Mouse (Mus musculus) myocyte (in vitro differentiated cells): ENCODE results near the gene Mgat4d. TPM values are rescaled to one million over a fixed set of nuclear protein-coding genes. Genes with fewer than 3 reads are reported as not detected.
"Not testable (repeated sequence)": the region's sequence is repeated elsewhere in the genome, so short reads cannot be mapped to it uniquely, and the experiment has no call there.

ENCODE experiments used
- H3K27me3 ChIP-seq: one replicate; pipeline ENCODE4 v1.6.1; 2011; ENCODE audit not compliant: control insufficient read depth, insufficient read depth, insufficient read length
- H3K36me3 ChIP-seq: one replicate; pipeline ENCODE4 v1.6.1; 2011; ENCODE audit not compliant: control insufficient read depth, insufficient read depth
- H3K4me2 ChIP-seq: one replicate; pipeline ENCODE4 v1.6.1; 2011; ENCODE audit warnings: low read depth, control low read depth
- H3K4me3 ChIP-seq: one replicate; pipeline ENCODE4 v1.5.1; 2011; ENCODE audit warnings: mild to moderate bottlenecking, control low read depth, moderate library complexity
- H3K79me2 ChIP-seq: one replicate; pipeline ENCODE4 v1.6.1; 2011; ENCODE audit not compliant: control insufficient read depth, insufficient read depth
- H3ac ChIP-seq: one replicate; pipeline ENCODE4 v1.6.1; 2011; ENCODE audit not compliant: control insufficient read depth, insufficient read length
- CEBPB ChIP-seq: IDR thresholded peaks from 2 replicates; pipeline ENCODE4 v1.6.1; 2011; ENCODE audit warnings: mild to moderate bottlenecking, moderate library complexity; ENCODE audit not compliant: poor library complexity, insufficient read depth, severe bottlenecking
- E2F4 ChIP-seq: IDR thresholded peaks from one replicate; pipeline ENCODE4 v1.6.1; 2011; ENCODE audit warnings: mild to moderate bottlenecking, control low read depth, moderate library complexity; ENCODE audit not compliant: insufficient read depth
- MAX ChIP-seq: IDR thresholded peaks from one replicate; pipeline ENCODE4 v1.6.1; 2011; ENCODE audit warnings: low read depth, mild to moderate bottlenecking, control low read depth
- MYOD1 ChIP-seq, 3 experiments: IDR thresholded peaks; one replicate each; pipeline ENCODE4 v1.6.1; 2011; ENCODE audit warnings: control low read depth in 2 of 3, low read depth in 2 of 3, mild to moderate bottlenecking in 2 of 3, moderate library complexity in 1 of 3; ENCODE audit not compliant: insufficient read length in 2 of 3, control insufficient read depth in 1 of 3
- MYOG ChIP-seq, 3 experiments: IDR thresholded peaks; one replicate each; pipeline ENCODE4 v1.6.1; 2011; ENCODE audit warnings: control low read depth in 2 of 3, low read depth in 2 of 3, mild to moderate bottlenecking in 2 of 3; ENCODE audit not compliant: insufficient read length in 2 of 3, control insufficient read depth in 1 of 3, insufficient read depth in 1 of 3
- POLR2A ChIP-seq: IDR thresholded peaks from one replicate; pipeline ENCODE4 v1.6.1; 2011; ENCODE audit warnings: low read depth, mild to moderate bottlenecking, control low read depth, moderate library complexity; ENCODE audit not compliant: insufficient read length
- POLR2AphosphoS2 ChIP-seq: IDR thresholded peaks from one replicate; pipeline ENCODE4 v1.6.1; 2011; ENCODE audit warnings: low read depth, control low read depth; ENCODE audit not compliant: insufficient read length
- REST ChIP-seq: IDR thresholded peaks from one replicate; pipeline ENCODE4 v1.6.1; 2011; ENCODE audit warnings: mild to moderate bottlenecking, control low read depth, moderate library complexity; ENCODE audit not compliant: insufficient read depth, insufficient read length
- SRF ChIP-seq: IDR thresholded peaks from one replicate; pipeline ENCODE4 v1.6.1; 2011; ENCODE audit warnings: low read depth; ENCODE audit not compliant: control insufficient read depth, insufficient read length
- TCF12 ChIP-seq: IDR thresholded peaks from one replicate; pipeline ENCODE4 v1.6.1; 2011; ENCODE audit warnings: mild to moderate bottlenecking, control low read depth; ENCODE audit not compliant: poor library complexity, insufficient read depth, severe bottlenecking
- TCF3 ChIP-seq: IDR thresholded peaks from one replicate; pipeline ENCODE4 v1.6.1; 2011; ENCODE audit warnings: low read depth, control low read depth; ENCODE audit not compliant: insufficient read length
- USF1 ChIP-seq: IDR thresholded peaks from one replicate; pipeline ENCODE4 v1.6.1; 2011; ENCODE audit warnings: low read depth, mild to moderate bottlenecking, control low read depth, moderate library complexity
- polyA plus RNA-seq: library from polyadenylated mRNA; unstranded; fragments of >200 nt; fragmentation: generic; extraction: Trizol; gene quantifications from one replicate; pipeline ENCODE4 v1.2.1, GENCODE M21; 2012; ENCODE audit warnings: missing spikeins

The Mgat4d gene
- polyA plus RNA-seq, 1 experiment: not detected

DNA sequence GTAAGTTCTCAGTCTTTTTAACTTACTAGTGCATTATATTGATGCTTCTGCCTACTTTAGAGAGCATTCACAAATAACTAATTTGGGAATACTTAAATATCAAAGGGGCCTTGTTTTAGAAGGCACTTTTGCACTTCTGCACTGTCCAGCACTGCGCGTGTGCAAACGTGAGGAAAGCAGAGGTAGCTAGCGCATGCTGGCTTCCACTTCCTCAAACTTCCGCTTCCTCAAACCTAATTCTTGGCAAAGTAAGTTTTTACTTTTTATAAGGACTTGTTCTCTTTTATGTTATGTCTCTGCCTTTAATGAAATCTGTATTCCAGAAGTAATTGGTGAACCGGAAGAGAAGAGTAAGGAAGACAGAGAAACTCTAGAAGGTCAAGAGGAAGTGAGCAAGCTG lies 76.9 kb downstream of the Mgat4d start:
- no peak overlapping the region for H3K4me3 ChIP-seq
- TF ChIP-seq MYOG (IDR thresholded peaks at IDR 0.05; ENCODE audit: control insufficient read depth in 1 of 3, insufficient read depth in 1 of 3, insufficient read length in 2 of 3, low read depth in 2 of 3) (no peak), TCF12 (no peak), E2F4 (no peak), TCF3 (no peak), USF1 (no peak), MAX (no peak), SRF (no peak), MYOD1 (IDR thresholded peaks at IDR 0.05; ENCODE audit: control insufficient read depth in 1 of 3, insufficient read length in 2 of 3, low read depth in 2 of 3) (no peak), REST (no peak), CEBPB (no peak)
- H3K79me2 ChIP-seq: no peaks in the 10 kb centered on the region
- H3K36me3 ChIP-seq: no peaks in the 10 kb centered on the region
- no peak overlapping the region for H3ac ChIP-seq
- H3K27me3 ChIP-seq: peaks cover 6% of the 10 kb centered on the region
- H3K4me2 ChIP-seq: no peak overlapping the region

DNA sequence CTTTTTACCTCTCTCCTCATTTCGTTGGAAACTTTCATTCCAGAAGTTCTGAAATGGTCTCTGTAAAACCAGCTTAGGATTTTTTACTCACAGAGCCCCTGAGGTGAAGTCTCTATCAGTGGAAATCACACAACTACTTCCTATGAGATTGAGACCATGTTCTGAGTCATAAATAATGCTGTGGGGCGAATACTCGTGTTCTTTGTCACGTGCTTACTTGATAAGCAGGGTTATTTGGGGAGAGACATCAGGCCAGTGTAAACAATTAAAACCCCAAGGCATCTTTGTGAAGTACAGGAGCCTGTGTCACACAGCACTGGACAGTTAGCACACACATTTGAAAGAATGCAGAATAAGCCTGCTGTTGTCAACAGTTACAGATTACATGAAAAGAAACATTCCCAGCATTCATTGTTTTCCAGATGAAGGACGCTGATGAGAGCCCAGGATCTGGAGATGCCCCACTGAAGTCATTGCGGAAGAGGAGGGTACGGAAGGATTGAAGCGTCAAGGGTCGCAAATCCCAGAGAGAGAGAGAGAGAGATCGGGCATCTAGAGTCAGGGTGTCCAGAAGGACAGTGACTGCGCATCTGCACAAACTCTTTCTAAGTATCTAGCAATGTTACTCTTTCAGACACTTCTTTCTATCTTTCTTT lies 78.0 kb downstream of the Mgat4d start:
- no peak for TF ChIP-seq TCF3
- no peak for TF ChIP-seq E2F4
- no peak for TF ChIP-seq MYOG (IDR thresholded peaks at IDR 0.05; ENCODE audit: control insufficient read depth in 1 of 3, insufficient read depth in 1 of 3, insufficient read length in 2 of 3, low read depth in 2 of 3)
- TF ChIP-seq MYOD1 (IDR thresholded peaks at IDR 0.05; ENCODE audit: control insufficient read depth in 1 of 3, insufficient read length in 2 of 3, low read depth in 2 of 3): no peak
- no peak for TF ChIP-seq CEBPB
- TF ChIP-seq MAX: no peak
- no peak for TF ChIP-seq REST
- no peak for TF ChIP-seq TCF12
- TF ChIP-seq USF1: no peak
- no peak for TF ChIP-seq POLR2A
- TF ChIP-seq POLR2AphosphoS2: no peak
- TF ChIP-seq SRF: no peak
- Histone ChIP-seq H3K4me3 (no peak overlapping the region), H3K27me3 (peaks cover 6% of the 10 kb centered on the region), H3ac (no peak overlapping the region), H3K4me2 (no peak overlapping the region), H3K79me2 (no peaks in the 10 kb centered on the region), H3K36me3 (no peaks in the 10 kb centered on the region)

DNA sequence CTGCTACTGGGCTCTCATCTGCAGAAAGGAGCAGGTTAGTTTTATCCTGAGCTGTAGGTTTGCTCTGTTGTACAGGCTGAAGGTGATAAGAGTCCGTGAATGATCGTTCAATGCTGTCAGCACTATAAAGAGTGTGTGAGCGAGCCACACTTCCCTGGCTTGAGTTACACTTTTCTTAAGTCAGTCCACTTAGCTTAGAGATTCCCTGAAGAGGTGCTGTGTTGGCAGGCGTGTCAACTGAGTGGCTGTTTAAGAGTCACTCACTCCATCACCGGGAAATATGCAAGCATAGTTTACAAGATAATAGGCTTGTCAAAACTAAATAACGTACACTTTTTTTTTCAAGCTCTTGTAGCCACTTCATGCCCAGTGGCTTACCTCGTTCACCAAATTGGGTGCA lies 78.7 kb downstream of the Mgat4d start:
- TF ChIP-seq SRF (no peak), TCF12 (no peak), POLR2AphosphoS2 (no peak), MYOG (IDR thresholded peaks at IDR 0.05; ENCODE audit: control insufficient read depth in 1 of 3, insufficient read depth in 1 of 3, insufficient read length in 2 of 3, low read depth in 2 of 3) (no peak), E2F4 (no peak), MYOD1 (IDR thresholded peaks at IDR 0.05; ENCODE audit: control insufficient read depth in 1 of 3, insufficient read length in 2 of 3, low read depth in 2 of 3) (no peak)
- Histone ChIP-seq H3K4me3 (no peak overlapping the region), H3K27me3 (peaks cover 6% of the 10 kb centered on the region), H3K79me2 (no peaks in the 10 kb centered on the region), H3ac (no peak overlapping the region), H3K36me3 (no peaks in the 10 kb centered on the region), H3K4me2 (no peak overlapping the region)

DNA sequence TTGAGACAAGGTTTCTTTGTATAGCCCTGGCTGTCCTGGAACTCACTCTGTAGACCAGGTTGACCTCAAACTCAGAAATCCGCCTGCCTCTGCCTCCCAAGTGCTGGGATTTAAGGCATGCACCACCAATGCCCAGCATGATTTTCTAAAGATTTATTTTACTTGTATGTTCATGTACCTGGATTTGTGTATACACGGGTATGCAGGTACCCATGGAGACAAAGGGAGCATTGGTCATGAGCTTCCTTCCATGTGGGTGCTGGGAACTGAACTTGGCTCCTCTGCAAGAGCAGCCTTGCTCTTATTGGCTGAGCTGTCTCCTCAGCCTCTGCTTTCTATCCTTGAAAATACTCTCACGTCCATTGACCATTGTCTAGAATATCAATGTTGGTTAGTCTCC lies 80.3 kb downstream of the Mgat4d start:
- not testable (repeated sequence) for H3K36me3 ChIP-seq, H3ac ChIP-seq, H3K4me2 ChIP-seq, H3K4me3 ChIP-seq, H3K79me2 ChIP-seq, H3K27me3 ChIP-seq

GRCm38 (mm10) chr8:83429071-83429524 lies 80.8 kb downstream of the Mgat4d start:
- no peaks in the 10 kb centered on the region for H3K79me2 ChIP-seq
- no peak overlapping the region for H3ac ChIP-seq
- TF ChIP-seq SRF: no peak
- no peak for TF ChIP-seq MYOD1 (IDR thresholded peaks at IDR 0.05; ENCODE audit: control insufficient read depth in 1 of 3, insufficient read length in 2 of 3, low read depth in 2 of 3)
- no peak for TF ChIP-seq MYOG (IDR thresholded peaks at IDR 0.05; ENCODE audit: control insufficient read depth in 1 of 3, insufficient read depth in 1 of 3, insufficient read length in 2 of 3, low read depth in 2 of 3)
- TF ChIP-seq POLR2AphosphoS2: no peak
- no peak for TF ChIP-seq E2F4
- no peak for TF ChIP-seq REST
- TF ChIP-seq TCF3: no peak
- TF ChIP-seq CEBPB: no peak
- TF ChIP-seq POLR2A: no peak
- no peak for TF ChIP-seq MAX
- TF ChIP-seq USF1: no peak
- TF ChIP-seq TCF12: no peak
- H3K4me2 ChIP-seq: no peak overlapping the region
- H3K27me3 ChIP-seq: no peaks in the 10 kb centered on the region
- no peak overlapping the region for H3K4me3 ChIP-seq
- no peaks in the 10 kb centered on the region for H3K36me3 ChIP-seq

Other genes starting within 250 kb of the Mgat4d start
- 0.38 TPM for gene Tbc1d9, start 183.1 kb upstream of the Mgat4d start, polyA plus RNA-seq
- 0.10 TPM for gene Gm10645, start 182.3 kb upstream of the Mgat4d start, polyA plus RNA-seq
- gene Ucp1, start 58.1 kb upstream of the Mgat4d start, polyA plus RNA-seq: not detected
- 4.0 TPM for gene Elmod2, start 16.0 kb upstream of the Mgat4d start, polyA plus RNA-seq
- gene Clgn, start 41.4 kb downstream of the Mgat4d start, polyA plus RNA-seq: not detected
- gene Scoc, start 109.9 kb downstream of the Mgat4d start, polyA plus RNA-seq: 22.4 TPM
- not detected for gene Olfr370, start 187.3 kb downstream of the Mgat4d start, polyA plus RNA-seq
- 421 TPM for gene Ndufb7, start 218.2 kb downstream of the Mgat4d start, polyA plus RNA-seq